Mouse (Mus musculus): ENCODE measurements at regions not wholly inside any gene's neighbourhood (a gene's known extent, or its start where the extent isn't known, plus 50 kb on each side); places are given as distances from the start of the nearest gene placed in this dataset.

- no peaks in the 10 kb centered on the region for H3K27me3 ChIP-seq (replicated peaks)
These were observed 106.4 kb downstream of the Nkx6-1 start for GRCm38 (mm10) chr5:101558279-101558987.

GRCm38 (mm10) chr5:101557156-101557555 lies 107.6 kb downstream of the Nkx6-1 start:
- dilution Hi-C loops (cut with MboI; ENCODE audit: extremely low pct_ligation_motif_present, extremely low pct_unique_long_range_greater_than_20kb, low sequenced_read_pairs) (no loop called here), in situ Hi-C loops (cut with MboI; ENCODE audit: low pct_ligation_motif_present, low pct_unique_long_range_greater_than_20kb, low sequenced_read_pairs) (no loop called here)
- Histone ChIP-seq H3K79me2 (replicated peaks; ENCODE audit: control insufficient read depth, extremely low read depth, insufficient read depth, poor library complexity, severe bottlenecking) (no peaks in the 10 kb centered on the region), H3K27me3 (replicated peaks) (no peaks in the 10 kb centered on the region), H3K4me3 (replicated peaks in 1 of 3; ENCODE audit: low read depth in 2 of 3, low read length in 2 of 3, poor library complexity in 1 of 3) (no peak overlapping the region), H3K4me2 (ENCODE audit: insufficient read depth, low read depth, poor library complexity, severe bottlenecking) (no peak overlapping the region), H3K9me3 (replicated peaks; ENCODE audit: low read length) (peaks cover 64% of the 10 kb centered on the region), H3K4me1 (ENCODE audit: control insufficient read depth in 1 of 2, insufficient read depth in 2 of 2) (no peaks in the 10 kb centered on the region), H3K9ac (ENCODE audit: insufficient read depth, low read depth) (no peak overlapping the region), H3K36me3 (replicated peaks in 1 of 2; ENCODE audit: control insufficient read depth in 1 of 2, insufficient read depth in 1 of 2, low read length in 1 of 2) (no peaks in the 10 kb centered on the region), H3K27ac (ENCODE audit: insufficient read depth, low read depth) (no peak overlapping the region)
- TF ChIP-seq JUN (IDR thresholded peaks at IDR 0.05; ENCODE audit: insufficient read depth, low read depth, low read length) (no peak), MAZ (IDR thresholded peaks at IDR 0.05; ENCODE audit: low read depth, low read length) (no peak), UBTF (IDR thresholded peaks at IDR 0.05; ENCODE audit: low read depth, low read length) (no peak), GABPA (IDR thresholded peaks at IDR 0.05; ENCODE audit: insufficient replicate concordance, low read depth, low read length) (no peak), ZKSCAN1 (IDR thresholded peaks at IDR 0.05; ENCODE audit: borderline replicate concordance, low read depth, low read length) (no peak)
- no peak for DNase-seq (ENCODE audit: extremely low read depth)

More at GRCm38 (mm10) chr5:101558279-101558987, 106.4 kb downstream of the Nkx6-1 start:
- in situ Hi-C loops (cut with MboI; ENCODE audit: low pct_ligation_motif_present, low pct_unique_long_range_greater_than_20kb, low sequenced_read_pairs), result no loop called here
- H3K79me2 ChIP-seq (replicated peaks; ENCODE audit: control insufficient read depth, extremely low read depth, insufficient read depth, poor library complexity, severe bottlenecking), result no peaks in the 10 kb centered on the region
- H3K4me2 ChIP-seq (ENCODE audit: insufficient read depth, low read depth, poor library complexity, severe bottlenecking), result no peak overlapping the region
- H3K9me3 ChIP-seq (replicated peaks; ENCODE audit: low read length), result peaks cover 63% of the 10 kb centered on the region
- dilution Hi-C loops (cut with MboI; ENCODE audit: extremely low pct_ligation_motif_present, extremely low pct_unique_long_range_greater_than_20kb, low sequenced_read_pairs), result no loop called here
- no peak for DNase-seq (ENCODE audit: extremely low read depth)
- no peak overlapping the region for H3K4me3 ChIP-seq (replicated peaks in 1 of 3; ENCODE audit: low read depth in 2 of 3, low read length in 2 of 3, poor library complexity in 1 of 3)
- no peak overlapping the region for H3K27ac ChIP-seq (ENCODE audit: insufficient read depth, low read depth)
- H3K4me1 ChIP-seq (ENCODE audit: control insufficient read depth in 1 of 2, insufficient read depth in 2 of 2), result no peaks in the 10 kb centered on the region
- TF ChIP-seq ELF1 (IDR thresholded peaks at IDR 0.05; ENCODE audit: low read depth, low read length) (no peak), JUND (conservative IDR thresholded peaks at IDR 0.05; ENCODE audit: low read depth, low read length) (no peak), GABPA (IDR thresholded peaks at IDR 0.05; ENCODE audit: insufficient replicate concordance, low read depth, low read length) (no peak), MAX (IDR thresholded peaks at IDR 0.05; ENCODE audit: low read length) (no peak), IRF4 (IDR thresholded peaks at IDR 0.05; ENCODE audit: low read depth, low read length) (no peak), USF2 (conservative IDR thresholded peaks at IDR 0.05; ENCODE audit: low read depth, low read length) (no peak), MAFK (IDR thresholded peaks at IDR 0.05; ENCODE audit: insufficient replicate concordance, low read length) (no peak), EP300 (IDR thresholded peaks at IDR 0.05; ENCODE audit: low read length) (no peak), CTCF (conservative IDR thresholded peaks at IDR 0.05 in 1 of 2, IDR thresholded peaks at IDR 0.05 in 1 of 2; ENCODE audit: low read depth in 2 of 2, low read length in 2 of 2) (no peak), PAX5 (IDR thresholded peaks at IDR 0.05; ENCODE audit: low read length) (no peak), NRF1 (IDR thresholded peaks at IDR 0.05; ENCODE audit: low read depth, low read length) (no peak), UBTF (IDR thresholded peaks at IDR 0.05; ENCODE audit: low read depth, low read length) (no peak), NELFE (IDR thresholded peaks at IDR 0.05; ENCODE audit: low read depth, low read length) (no peak)
- no peaks in the 10 kb centered on the region for H3K36me3 ChIP-seq (replicated peaks in 1 of 2; ENCODE audit: control insufficient read depth in 1 of 2, insufficient read depth in 1 of 2, low read length in 1 of 2)
- no peak overlapping the region for H3K9ac ChIP-seq (ENCODE audit: insufficient read depth, low read depth)

Measured in CH12.LX (cell line).